Mouse (Mus musculus) inflammation-experienced regulatory T-cells, adult 6 months (primary cell): ENCODE results near the gene Uqcrfs1. TPM values are rescaled to one million over a fixed set of nuclear protein-coding genes. Genes with fewer than 3 reads are reported as not detected.

Experiments used
- ATAC-seq: one replicate; pipeline ENCODE4 v1.8.0; 2017
- polyA plus RNA-seq, 3 experiments: library from polyadenylated mRNA; unstranded; fragments of 100-300 nt; shearing (Covaris generic); gene quantifications; one replicate each; pipeline ENCODE4 v1.2.1; 2017

Gene Uqcrfs1
- polyA plus RNA-seq, result 100 to 1,000 TPM in 2 of 3 experiments, 10 to 100 TPM in 1; 94.7 to 153 (median 113) TPM

- peak; percentile 97 for ATAC-seq
Measured at GRCm38 (mm10) chr13:30544856-30545604, at the start of gene Uqcrfs1. Uqcrfs1 (minus strand) TSS chr13:30545362.

- ATAC-seq, result no peak
Measured at GRCm38 (mm10) chr13:30585786-30586185, 40.6 kb upstream of the Uqcrfs1 start.

GRCm38 (mm10) chr13:30582541-30582940 lies 37.4 kb upstream of the Uqcrfs1 start:
- ATAC-seq, result no peak

- ATAC-seq, result no peak
Measured at GRCm38 (mm10) chr13:30578806-30579205, 33.6 kb upstream of the Uqcrfs1 start.

GRCm38 (mm10) chr13:30576819-30577218 lies 31.7 kb upstream of the Uqcrfs1 start:
- no peak for ATAC-seq

GRCm38 (mm10) chr13:30572971-30573370 lies 27.8 kb upstream of the Uqcrfs1 start:
- ATAC-seq, result no peak

- no peak for ATAC-seq
Measured at GRCm38 (mm10) chr13:30570182-30570581, 25.0 kb upstream of the Uqcrfs1 start.

- no peak for ATAC-seq
Measured at GRCm38 (mm10) chr13:30567571-30567970, 22.4 kb upstream of the Uqcrfs1 start.

GRCm38 (mm10) chr13:30566767-30567166 lies 21.6 kb upstream of the Uqcrfs1 start:
- ATAC-seq, result no peak

- no peak for ATAC-seq
Measured at GRCm38 (mm10) chr13:30560603-30561002, 15.4 kb upstream of the Uqcrfs1 start.

GRCm38 (mm10) chr13:30560052-30560451 lies 14.9 kb upstream of the Uqcrfs1 start:
- no peak for ATAC-seq

GRCm38 (mm10) chr13:30557751-30558150 lies 12.6 kb upstream of the Uqcrfs1 start:
- ATAC-seq, result no peak

- no peak for ATAC-seq
Measured at GRCm38 (mm10) chr13:30553051-30553587, 8.0 kb upstream of the Uqcrfs1 start.

- ATAC-seq, result no peak
Measured at GRCm38 (mm10) chr13:30549339-30549738, 4.2 kb upstream of the Uqcrfs1 start.

GRCm38 (mm10) chr13:30548835-30549234 lies 3.7 kb upstream of the Uqcrfs1 start:
- peak; percentile 17 for ATAC-seq

GRCm38 (mm10) chr13:30530761-30531160 lies 14.4 kb downstream of the Uqcrfs1 start:
- no peak for ATAC-seq

- ATAC-seq, result no peak
Measured at GRCm38 (mm10) chr13:30524961-30525360, 20.2 kb downstream of the Uqcrfs1 start.

- ATAC-seq, result no peak
Measured at GRCm38 (mm10) chr13:30523971-30524370, 21.2 kb downstream of the Uqcrfs1 start.

- no peak for ATAC-seq
Measured at GRCm38 (mm10) chr13:30523246-30523891, 21.8 kb downstream of the Uqcrfs1 start.

GRCm38 (mm10) chr13:30521282-30521902 lies 23.8 kb downstream of the Uqcrfs1 start:
- no peak for ATAC-seq

GRCm38 (mm10) chr13:30518191-30518590 lies 27.0 kb downstream of the Uqcrfs1 start:
- no peak for ATAC-seq

- ATAC-seq, result no peak
Measured at GRCm38 (mm10) chr13:30507651-30508050, 37.5 kb downstream of the Uqcrfs1 start.

- ATAC-seq, result no peak
Measured at GRCm38 (mm10) chr13:30501860-30502395, 43.2 kb downstream of the Uqcrfs1 start.
